Mouse (Mus musculus) 3T3-L1 (cell line): Measurements from ENCODE around the gene Cmpk2.
"Not testable (repeated sequence)": the region's sequence is repeated elsewhere in the genome, so short reads cannot be mapped to it uniquely, and the experiment has no call there.

Source experiments
- DNase-seq: peaks from one replicate; pipeline ENCODE4 v3.0.0-alpha.2; 2015; ENCODE audit warnings: low read depth, low spot score

Cmpk2 gene

DNA sequence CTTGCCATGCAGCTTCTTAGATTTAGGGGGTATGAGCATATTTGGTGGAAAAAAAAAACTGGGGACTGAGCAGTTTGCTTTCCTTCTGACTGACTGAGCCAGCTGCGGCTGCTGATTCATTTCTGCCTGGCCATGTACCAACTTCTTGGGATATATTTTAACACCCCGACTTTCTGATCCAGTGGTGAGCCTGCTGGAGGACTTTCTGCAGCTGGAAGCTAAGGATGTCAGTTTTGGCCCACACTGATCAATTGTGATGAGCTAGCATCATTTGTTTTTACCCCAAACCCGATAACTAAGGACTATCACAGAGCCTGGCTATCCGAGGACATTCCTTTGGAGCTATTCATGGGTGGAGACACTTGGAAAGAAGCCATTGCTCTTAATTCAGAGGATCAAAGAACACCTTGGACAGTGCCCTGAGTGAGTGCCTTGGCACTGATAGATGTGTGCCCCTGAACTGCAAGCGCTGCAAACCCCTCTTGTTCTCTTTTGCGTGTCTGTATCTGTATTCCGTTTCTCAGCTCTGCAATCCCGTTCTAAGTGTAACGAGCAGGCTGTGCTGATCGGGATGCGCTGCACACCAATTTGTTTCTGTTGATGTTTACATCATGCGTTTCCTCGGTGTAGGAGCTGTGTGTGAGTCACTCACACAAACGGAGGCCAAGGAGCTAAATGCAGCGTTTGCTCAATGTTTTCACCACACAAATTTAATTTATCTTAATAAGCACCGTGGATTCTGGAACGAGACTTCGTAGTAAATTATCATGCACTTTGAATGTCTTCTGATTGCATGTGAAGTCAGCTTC, 9.4 kb downstream of the Cmpk2 start:
- DNase-seq: peak; percentile 58

- DNase-seq: not testable (repeated sequence)
Measured at GRCm38 (mm10) chr12:26485738-26486580, 17.0 kb downstream of the Cmpk2 start.

GRCm38 (mm10) chr12:26487874-26488616, 19.0 kb downstream of the Cmpk2 start:
- peak; percentile 14 for DNase-seq

DNA sequence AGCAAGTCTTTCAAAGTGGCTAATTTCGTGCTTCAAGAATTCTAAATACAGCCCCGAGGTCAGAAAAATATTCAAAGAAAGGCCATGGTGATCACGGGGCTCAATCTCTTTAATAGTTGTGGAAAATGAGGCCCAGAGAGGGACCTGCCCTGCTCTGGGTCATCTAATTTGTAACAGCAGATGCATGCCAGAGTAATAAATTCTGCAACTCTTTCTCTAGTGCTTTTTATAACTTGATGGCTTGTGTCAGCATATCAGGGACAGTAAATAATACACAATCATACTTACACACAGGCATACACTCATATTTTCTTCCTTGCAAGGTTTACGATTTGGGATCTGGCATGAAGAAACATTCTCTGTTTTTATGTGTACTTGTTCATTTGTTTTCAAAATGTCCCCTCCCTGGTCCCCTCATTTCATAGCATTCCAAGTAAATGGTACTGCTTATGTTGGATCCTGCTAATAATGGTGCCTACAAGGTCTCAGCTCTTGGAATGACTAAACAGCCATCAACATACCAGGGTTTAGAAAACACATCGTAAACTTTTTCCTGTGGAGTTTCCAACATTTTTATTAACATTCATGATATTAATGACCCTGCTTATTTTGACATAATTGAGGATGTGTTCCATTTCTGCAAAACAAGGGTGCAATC, 19.7 kb downstream of the Cmpk2 start:
- no peak for DNase-seq

DNA sequence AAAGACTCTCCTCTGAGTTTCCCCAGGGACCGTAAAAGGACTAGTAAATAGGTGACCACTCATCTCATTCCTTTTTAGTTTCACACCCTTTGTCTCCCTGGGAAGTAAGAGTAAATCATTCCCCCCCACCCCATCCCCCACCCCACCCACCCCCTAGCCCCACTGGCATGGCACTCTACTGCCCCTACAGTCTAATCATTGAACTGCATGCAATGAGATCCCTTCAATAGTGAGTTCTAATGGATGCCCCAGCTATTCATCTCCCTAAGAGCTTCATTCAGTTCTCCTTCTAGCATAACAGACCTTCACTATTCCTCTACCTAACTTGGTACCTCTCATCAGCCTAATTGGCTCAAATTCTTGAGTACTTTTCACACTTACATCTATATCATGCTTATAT, 20.9 kb downstream of the Cmpk2 start:
- peak; percentile 10 for DNase-seq

DNA sequence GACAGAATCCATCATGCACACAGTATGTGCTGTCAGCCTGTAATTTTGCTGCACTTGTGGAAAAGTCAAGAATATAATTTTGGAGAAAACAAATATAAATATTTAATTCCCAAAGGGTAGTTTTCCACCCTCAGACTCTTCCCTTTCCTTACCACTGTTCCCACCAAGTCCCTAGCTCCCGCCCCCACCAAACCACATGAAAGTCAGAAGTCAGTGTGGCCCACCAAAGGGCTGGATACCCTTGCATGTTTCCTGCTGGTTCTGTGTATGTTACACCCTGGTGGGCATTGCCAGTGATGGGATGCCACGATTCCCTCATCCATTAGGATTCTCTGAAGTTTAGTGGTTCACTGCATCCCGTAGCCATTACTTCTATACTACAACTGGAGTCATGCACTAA, 32.0 kb downstream of the Cmpk2 start:
- DNase-seq: no peak

- no peak for DNase-seq
Measured at GRCm38 (mm10) chr12:26510971-26511370, 42.0 kb downstream of the Cmpk2 start.

GRCm38 (mm10) chr12:26518206-26518605, 49.2 kb downstream of the Cmpk2 start:
- DNase-seq: no peak

DNA sequence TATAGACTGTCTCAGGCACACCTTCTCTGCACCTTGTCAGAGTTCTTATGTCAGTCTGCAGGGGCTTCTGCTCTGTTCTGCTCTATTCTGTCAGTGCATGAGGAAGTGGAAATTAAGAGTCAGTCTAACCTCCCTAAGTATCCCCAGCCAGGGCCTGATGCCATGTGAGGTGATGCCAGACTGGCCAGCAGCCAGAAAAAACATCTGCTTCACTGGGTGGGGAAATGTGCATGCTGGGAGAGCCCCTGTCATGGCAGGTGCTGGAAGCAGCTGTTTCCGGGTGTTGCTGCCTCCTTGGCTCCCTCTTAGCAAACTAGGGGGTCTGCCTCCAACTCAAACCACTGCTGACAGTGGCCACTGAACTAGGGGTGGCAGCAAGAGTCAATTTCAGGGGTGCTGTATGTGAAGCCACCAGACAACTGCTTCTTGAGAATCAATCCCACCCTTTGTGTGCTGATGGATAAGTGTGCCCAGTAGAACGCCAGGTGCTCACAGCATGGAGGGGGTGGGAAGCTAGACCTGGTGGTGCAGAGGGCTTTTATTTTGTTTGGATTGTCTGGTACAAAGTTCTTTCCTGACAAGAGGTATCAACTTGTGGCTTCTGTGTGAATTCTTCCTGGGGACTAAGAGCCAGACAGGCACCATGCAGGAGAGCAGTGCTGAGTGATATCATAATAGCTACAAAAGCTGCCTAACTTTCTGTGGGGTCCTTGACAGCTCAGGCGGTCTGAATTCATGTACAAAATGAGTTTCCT, 56.1 kb downstream of the Cmpk2 start:
- DNase-seq: peak; percentile 13

DNA sequence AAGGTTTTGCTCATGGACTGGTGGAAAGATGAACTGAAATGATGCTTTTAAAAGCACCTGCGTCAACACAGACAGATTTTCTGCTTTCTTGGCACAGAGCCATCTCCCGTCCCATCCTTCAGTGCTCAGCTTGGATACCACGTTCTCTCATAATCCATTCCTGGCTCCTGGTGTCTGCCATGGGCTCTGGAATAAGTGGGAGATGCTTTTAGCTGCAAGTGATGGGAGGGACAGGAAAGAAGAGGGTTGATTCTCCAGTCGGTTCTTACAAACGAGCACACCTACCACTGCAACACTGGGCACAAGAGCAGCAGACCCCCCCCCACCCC, 56.7 kb downstream of the Cmpk2 start:
- DNase-seq: no peak
